Mouse (Mus musculus): ENCODE measurements around the gene Utrn.

Gene Utrn

GRCm38 (mm10) chr10:12547037-12547625, 322.0 kb downstream of the Utrn start:
- no peak for DNase-seq (ENCODE audit: low read depth, low spot score)

DNA sequence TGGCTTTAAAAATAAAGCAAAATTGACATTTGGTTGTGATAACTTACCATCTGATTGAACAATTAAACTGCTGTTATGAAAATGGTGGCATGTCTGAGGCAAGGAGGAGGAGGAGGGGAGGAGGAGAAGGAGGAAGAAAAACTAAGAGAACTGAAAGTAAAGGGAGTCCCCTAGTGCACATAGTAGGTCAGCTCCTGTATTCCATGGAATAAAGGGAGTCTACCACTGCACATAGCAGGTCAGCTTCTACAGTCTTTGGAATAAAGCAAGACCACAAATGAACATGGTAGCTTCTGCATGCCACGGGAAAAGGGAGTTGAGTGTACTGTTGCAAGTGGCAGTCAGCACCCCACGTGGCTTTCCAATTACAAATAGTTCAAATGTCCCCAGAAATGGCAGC, 323.7 kb downstream of the Utrn start:
- DNase-seq (ENCODE audit: low read depth, low spot score): no peak

GRCm38 (mm10) chr10:12541757-12542156, 327.4 kb downstream of the Utrn start:
- no peak for DNase-seq (ENCODE audit: low read depth, low spot score)

GRCm38 (mm10) chr10:12535272-12535671, 333.9 kb downstream of the Utrn start:
- DNase-seq (ENCODE audit: low read depth, low spot score): no peak

GRCm38 (mm10) chr10:12534801-12535200, 334.4 kb downstream of the Utrn start:
- no peak for DNase-seq (ENCODE audit: low read depth, low spot score)

GRCm38 (mm10) chr10:12534301-12534700, 334.9 kb downstream of the Utrn start:
- no peak for DNase-seq (ENCODE audit: low read depth, low spot score)

DNA sequence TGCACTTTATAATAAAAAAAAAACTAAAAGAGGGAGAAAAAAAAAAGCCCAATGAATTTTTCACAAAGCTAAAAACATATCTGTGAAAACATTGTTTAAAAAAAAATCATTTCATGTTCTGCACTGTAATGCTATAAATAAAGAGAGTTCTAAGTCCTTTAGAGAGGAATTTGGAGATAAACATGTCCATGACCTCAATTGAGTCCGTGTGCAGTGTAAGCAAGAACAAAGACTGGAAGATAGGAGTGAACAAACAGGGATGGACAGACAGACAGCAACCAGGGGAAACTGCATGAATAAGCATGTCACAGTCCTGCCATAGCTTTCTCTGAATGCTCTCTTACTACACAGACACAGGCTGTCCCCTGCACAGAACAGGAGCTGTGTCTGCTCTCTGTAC, 347.1 kb downstream of the Utrn start:
- no peak for DNase-seq (ENCODE audit: low read depth, low spot score)

GRCm38 (mm10) chr10:12518162-12518561, 351.0 kb downstream of the Utrn start:
- no peak for DNase-seq (ENCODE audit: low read depth, low spot score)

GRCm38 (mm10) chr10:12505568-12505967, 363.6 kb downstream of the Utrn start:
- DNase-seq (ENCODE audit: low read depth, low spot score): no peak

- no peak for DNase-seq (ENCODE audit: low read depth, low spot score)
These were observed 368.7 kb downstream of the Utrn start for GRCm38 (mm10) chr10:12500489-12500888.

DNA sequence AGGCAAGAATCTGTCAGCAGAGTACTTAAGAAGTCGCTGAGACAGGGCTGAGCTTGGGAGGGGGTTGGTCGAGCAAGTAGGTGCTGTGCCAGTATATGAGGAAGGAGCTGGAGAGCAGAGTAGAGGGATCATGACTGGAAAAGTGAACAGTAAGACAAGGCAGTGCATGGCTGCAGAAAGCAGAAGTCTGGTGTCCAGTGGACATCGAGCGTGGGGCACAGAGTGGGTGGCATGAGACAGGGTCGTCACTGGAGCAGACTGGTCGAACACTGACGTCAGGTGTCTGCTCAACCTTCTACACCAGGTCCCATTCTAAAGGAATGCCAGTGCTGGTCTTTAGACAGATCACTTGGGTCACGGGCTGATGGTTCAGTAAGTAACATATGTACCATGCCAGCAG, 371.6 kb downstream of the Utrn start:
- DNase-seq (ENCODE audit: low read depth, low spot score): no peak

GRCm38 (mm10) chr10:12489551-12490177, 379.5 kb downstream of the Utrn start:
- DNase-seq (ENCODE audit: low read depth, low spot score): peak; percentile 33

DNA sequence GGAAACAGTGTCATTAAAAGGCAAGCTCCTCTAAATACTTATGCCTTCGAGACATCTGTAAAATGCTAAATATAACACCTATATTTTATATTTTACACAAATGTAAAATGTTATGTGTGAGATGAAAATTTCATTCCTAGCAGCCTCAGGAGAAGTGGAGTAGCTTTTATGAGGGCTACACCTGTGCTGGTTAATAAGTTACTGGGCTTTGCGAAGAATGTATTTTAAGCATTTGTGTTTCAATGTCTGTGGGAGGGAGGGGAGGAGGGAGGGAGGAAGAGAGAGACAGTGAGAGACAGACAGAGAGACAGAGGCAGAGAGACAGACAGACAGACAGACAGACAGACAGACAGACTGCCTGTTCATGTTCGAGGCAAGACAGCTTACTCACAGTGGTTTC, 380.6 kb downstream of the Utrn start:
- no peak for DNase-seq (ENCODE audit: low read depth, low spot score)

DNA sequence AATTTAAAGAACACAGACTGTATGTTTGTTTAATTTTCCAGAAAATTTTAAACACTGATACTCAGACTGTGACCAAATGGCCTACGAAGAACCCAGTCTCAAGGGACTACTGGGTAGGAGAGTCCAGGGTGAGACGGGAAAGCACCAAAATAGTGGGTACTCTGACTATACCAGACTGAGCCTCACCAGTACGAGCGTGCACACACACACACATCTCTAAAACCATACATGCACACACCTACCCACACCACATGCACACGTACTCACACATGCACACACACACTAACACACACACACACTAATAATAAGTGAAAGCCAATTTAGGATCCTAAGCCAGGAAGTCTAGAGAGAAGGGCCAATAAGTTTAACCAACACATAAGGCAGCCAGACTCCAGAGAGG, 381.0 kb downstream of the Utrn start:
- DNase-seq (ENCODE audit: low read depth, low spot score): no peak

DNA sequence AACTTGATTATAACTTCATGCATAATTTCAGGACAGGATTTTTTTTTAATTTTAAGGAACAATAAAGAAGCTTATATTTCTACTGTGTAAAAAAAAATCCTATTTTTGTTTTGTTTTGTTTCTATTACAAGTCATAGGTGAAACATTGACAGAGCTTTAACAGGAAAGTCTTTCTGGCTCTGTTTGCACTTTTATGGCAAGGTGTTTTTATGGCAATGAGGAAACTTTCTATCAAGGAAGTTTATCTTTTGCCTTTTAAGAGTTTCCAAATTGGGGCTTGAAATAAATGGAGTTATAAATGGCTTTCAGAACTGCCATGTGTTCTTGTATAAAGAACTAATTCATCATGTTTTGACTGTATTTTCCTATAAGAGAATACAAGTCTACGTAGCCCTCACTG, 385.7 kb downstream of the Utrn start:
- DNase-seq (ENCODE audit: low read depth, low spot score): no peak

DNA sequence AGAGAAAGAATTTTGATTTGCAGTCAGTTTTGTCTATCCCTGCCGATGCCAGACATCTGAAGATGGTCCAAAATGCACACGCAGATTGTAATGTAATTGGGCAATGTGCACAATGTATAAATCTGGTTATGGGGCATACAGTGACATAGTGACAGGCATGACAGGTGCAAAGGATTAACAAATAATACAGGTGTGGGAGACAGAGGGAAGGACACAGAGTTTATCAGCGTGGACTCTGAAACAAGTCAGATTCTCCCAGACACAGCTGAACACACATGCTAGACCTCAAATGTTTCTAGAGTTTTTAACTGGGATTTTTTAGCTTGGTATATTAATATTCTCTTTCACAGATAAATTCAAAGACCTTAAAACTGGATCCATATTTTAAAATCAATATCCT, 386.2 kb downstream of the Utrn start:
- no peak for DNase-seq (ENCODE audit: low read depth, low spot score)

- no peak for DNase-seq (ENCODE audit: low read depth, low spot score)
These were observed 394.1 kb downstream of the Utrn start for GRCm38 (mm10) chr10:12474850-12475621.

- no peak for DNase-seq (ENCODE audit: low read depth, low spot score)
These were observed 399.6 kb downstream of the Utrn start for GRCm38 (mm10) chr10:12469391-12470057.

- DNase-seq (ENCODE audit: low read depth, low spot score): no peak
These were observed 401.6 kb downstream of the Utrn start for GRCm38 (mm10) chr10:12467544-12467943.

GRCm38 (mm10) chr10:12460945-12461344, 408.2 kb downstream of the Utrn start:
- DNase-seq (ENCODE audit: low read depth, low spot score): no peak

GRCm38 (mm10) chr10:12456867-12457266, 412.3 kb downstream of the Utrn start:
- DNase-seq (ENCODE audit: low read depth, low spot score): no peak

DNA sequence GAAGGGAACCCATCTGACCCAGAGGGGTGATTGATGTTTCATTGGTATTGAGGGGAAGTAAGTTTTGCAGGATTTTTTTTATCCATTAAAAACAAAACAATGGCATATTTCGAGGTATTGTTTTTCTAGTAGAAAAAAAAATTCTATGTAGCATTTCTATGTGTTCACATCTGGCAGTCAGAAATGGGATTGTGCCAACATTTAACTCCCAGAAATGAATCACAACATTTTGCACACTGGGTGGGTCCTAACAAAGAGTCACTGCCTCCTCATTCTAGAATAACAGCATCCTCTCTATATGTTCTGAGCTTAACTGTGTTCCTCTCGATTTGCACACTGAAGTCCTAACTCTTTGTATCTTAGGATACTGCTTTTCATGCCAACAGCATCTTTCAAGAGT, 416.5 kb downstream of the Utrn start:
- DNase-seq (ENCODE audit: low read depth, low spot score): no peak
